Mouse (Mus musculus) cerebellum, adult 18-20 months (tissue): ENCODE measurements around the gene Khdc4.
"Not testable (repeated sequence)": the region's sequence is repeated elsewhere in the genome, so short reads cannot be mapped to it uniquely, and the experiment has no call there.

Source experiments
- DNase-seq, 2 experiments: peaks; one replicate each; pipeline ENCODE4 v3.0.0; 2021

The Khdc4 gene

DNA sequence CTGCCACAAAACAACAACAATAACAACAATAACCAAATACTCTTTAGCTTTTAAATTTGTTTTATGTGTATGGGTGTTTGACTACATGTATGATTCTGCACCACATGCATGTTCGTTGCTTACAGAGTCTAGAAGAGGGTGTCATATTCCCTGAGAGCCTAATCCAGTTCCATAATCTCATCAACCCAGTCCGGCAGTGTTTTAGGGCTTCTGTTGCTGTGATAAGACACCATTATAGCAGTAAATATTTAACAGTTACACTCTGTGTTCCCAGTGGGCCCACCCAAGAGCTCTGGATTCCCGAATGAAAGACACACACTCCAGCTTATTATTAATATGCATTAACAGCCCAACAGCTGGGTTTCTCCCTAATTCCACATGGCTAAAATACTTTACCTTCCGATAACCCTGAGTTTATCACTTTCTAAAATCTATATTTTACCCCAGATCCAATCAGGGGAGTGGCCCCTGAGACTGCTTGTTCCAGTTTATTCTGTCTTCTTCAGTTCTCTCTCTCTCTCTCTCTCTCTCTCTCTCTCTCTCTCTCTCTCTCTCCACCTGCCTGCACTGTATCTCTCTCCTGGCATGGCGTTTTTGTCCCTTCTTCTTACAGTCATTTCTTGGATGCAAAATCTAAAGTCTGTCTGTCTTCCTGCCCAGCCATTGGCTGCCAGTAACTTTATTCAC lies 27.0 kb upstream of the Khdc4 start:
- DNase-seq = no peak

DNA sequence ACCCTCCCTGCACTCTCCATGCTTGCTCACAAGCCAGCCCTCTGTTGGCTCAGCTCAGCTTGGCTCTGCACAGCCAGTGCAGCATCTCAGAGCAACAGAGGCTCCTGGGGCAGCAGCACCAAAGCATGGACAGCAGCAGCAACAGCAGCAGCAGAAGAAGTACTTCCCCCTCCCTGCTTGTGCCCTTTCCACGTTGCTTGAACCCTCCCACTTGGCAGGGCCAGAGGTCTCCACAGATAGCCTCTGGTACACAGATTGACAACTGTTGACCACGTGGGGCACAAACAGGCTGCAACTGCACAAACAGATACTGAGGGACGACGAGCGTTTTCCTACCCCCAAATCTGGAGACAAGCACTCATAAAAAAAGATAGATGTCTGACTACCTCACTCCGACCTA lies 25.8 kb upstream of the Khdc4 start:
- no peak for DNase-seq

DNA sequence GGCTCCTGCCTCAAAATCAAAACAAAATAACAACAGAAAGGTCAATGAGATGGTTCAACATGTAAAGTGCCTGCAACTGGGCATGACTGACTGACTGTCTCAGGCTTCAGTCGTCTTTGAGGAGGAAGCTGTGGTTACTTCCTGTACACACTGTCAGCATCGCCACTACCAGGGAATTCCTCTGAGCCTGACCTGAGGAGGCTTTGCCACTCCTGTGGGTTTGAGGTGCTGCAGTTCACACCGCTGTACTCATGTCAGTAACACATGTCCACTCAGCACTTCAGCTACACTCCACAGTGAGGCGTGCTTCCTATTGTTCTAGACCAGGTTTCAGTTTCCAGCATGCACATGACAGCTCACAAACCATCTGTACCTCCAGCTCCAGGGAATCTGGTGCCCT lies 21.5 kb upstream of the Khdc4 start:
- no peak for DNase-seq

- peak; percentile 80 to 82 for DNase-seq
Observed at GRCm38 (mm10) chr3:88677399-88677798, 8.2 kb upstream of the Khdc4 start.

GRCm38 (mm10) chr3:88683814-88684213 lies 1.8 kb upstream of the Khdc4 start:
- no peak for DNase-seq

DNA sequence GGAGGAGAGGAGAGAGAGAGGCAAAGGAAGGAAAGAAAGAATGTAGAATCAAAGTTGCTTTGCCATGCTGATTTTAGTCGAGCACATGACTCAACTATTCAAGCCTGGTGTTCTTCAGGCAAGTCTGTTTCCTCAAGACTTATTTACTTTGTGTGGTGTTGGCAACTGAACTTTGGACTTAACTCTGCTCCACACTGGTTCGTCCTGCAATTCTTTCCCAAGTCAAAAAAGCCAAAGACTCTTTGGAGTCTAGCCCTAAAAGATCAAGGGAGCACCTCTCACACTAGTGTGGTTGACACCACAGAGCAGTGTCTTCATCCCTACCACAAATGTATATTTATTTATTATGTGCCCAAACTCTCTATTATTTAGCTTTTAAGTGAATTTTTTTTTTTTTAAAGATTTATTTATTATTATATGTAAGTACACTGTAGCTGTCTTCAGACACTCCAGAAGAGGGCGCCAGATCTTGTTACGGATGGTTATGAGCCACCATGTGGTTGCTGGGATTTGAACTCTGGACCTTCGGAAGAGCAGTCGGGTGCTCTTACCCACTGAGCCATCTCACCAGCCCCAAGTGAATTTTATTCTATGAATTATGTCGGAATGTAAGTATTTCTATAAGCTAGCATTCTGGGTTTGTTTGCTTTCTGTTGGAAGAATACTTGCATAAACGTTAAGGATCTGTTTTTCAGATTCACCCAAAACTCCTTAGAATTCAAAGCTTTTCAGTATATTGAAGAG lies 1.2 kb upstream of the Khdc4 start:
- no peak for DNase-seq

DNA sequence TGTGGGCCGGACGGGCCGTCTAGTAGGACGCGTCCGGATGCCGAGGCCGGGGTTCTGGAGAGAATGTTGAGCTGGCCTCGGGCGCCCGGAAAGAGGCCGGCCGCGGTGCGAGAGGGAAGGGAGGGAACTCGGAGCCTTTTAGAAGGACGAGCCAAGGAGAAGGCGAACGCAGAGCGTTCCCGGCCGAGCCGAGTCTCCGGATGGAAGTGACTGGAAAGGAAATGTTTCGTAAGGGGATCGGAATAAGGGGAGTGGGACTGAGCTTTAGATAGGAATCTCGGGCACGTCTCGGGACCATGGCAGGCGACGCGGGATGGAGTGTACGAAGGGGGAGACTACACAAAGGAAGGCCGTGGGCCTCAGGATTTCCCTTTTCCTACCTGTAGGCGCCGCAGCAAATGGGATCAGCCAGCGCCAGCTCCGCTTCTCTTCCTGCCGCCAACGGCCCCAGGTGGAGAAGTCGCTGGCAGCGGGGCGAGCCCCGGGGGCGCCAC lies 402 bp downstream of the Khdc4 start:
- DNase-seq = peak; percentile 56 to 61

DNA sequence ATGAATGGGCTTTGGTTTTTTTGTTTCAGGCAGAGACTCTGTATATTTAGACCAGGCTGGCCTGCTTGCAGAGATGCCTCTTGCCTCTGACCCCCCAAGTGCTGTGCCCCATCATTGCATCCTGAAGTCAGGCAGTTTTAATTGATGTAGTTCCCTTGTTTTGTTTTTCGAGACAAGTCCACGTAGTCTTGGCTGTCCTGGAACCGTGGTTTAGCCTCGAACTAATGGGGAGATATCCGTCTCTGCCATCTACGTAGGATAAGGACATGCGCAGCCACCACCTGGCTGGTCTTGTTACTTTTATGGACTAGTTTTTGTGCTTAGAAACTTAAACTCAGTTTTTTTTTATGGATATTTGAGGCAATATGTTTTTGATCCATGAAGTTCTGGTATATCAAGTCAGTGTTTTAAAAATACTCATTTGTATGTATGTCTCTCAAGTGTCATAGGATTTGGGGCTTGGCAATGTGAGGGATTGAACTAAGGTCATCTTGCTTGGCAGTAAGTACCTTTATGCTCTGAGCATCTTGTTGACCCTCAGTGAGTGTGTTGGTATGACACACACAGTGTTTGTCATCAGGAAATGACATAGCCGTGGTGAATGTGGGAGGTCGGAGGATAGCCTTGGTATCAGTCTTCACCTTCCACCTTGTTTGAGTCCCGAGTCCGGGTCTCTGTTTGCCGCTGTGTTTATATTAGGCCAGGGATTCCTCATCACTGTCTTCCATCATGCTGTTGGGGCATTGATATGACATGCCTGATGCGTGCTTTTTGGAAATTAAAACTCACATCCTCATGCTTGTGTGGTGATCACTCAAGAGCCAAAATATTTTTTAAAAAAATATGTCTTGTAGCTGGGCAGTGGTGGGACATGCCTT lies 1.4 kb downstream of the Khdc4 start:
- peak in 1 of 2 experiments; percentile 8 for DNase-seq

DNA sequence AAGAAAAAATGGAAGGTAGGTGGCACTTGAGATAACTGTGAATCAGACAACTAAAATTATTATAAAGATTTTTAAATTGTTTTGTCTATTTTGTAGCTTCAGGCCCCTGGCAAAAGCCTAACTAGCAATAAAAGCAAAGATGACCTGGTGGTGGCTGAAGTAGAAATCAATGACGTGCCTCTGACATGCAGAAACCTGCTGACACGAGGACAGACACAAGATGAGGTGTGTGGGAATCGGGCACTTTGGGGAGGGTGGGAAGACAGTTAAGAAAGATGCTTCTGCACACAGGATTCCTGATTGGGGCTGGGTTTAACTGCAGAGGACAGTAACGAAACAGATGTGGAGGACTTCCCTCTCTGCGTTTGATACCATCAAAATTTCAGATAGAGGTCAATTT lies 3.5 kb downstream of the Khdc4 start:
- DNase-seq = no peak

GRCm38 (mm10) chr3:88695545-88695944 lies 9.9 kb downstream of the Khdc4 start:
- no peak for DNase-seq

- DNase-seq = no peak
Observed at GRCm38 (mm10) chr3:88698051-88698450, 12.4 kb downstream of the Khdc4 start.

DNA sequence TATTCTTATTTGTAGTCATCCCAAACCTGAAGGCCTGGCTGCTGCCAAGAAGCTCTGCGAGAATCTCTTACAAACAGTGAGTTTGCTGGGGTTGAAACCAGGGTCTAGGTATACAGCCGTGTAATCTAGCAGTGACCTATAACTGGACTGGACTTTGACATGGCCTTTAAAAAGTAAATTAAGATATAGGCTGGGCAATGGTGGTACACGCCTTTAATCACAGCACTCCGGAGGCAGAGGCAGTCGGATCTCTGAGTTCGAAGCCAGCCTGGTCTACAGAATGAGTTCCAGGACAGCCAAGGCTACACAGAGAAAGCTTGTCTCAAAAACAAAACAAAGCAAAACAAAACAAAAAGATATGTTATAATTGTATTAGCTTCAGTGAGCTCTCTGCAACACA lies 13.2 kb downstream of the Khdc4 start:
- no peak for DNase-seq

DNA sequence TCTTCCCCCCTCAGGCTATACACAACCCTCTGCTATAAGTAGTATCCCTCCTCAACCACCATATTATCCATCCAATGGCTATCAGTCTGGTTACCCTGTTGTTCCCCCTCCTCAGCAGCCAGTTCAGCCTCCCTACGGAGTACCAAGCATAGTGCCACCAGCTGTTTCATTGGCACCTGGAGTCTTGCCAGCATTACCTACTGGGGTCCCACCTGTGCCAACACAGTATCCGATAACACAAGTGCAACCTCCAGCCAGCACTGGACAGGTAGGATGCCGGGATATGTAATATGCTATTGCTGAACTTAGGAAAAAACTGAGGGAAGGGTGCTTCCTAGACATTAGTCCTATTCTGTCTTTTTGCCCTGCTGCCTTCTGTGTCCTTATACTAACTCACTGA lies 14.6 kb downstream of the Khdc4 start:
- DNase-seq = no peak

- DNase-seq = no peak
Observed at GRCm38 (mm10) chr3:88701222-88701621, 15.6 kb downstream of the Khdc4 start.

DNA sequence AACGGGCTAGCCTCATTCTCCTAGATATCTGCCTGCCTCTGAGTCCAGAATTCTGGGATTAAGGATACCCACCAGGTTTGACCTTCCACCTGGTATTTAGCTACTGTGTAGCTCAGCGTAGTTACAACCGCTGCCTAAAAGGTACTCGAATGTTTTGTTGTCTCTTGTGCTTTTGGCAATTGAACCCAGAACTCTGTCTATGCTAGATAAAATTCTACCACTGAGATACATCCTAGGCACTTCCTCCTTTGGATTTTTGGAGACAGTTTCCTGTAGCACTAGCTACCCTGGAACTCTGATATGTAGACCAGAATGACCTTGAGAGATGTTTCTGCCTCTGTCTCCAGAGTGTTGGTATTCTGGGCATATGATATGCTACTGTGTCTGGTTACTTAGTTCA lies 28.1 kb downstream of the Khdc4 start:
- no peak for DNase-seq

DNA sequence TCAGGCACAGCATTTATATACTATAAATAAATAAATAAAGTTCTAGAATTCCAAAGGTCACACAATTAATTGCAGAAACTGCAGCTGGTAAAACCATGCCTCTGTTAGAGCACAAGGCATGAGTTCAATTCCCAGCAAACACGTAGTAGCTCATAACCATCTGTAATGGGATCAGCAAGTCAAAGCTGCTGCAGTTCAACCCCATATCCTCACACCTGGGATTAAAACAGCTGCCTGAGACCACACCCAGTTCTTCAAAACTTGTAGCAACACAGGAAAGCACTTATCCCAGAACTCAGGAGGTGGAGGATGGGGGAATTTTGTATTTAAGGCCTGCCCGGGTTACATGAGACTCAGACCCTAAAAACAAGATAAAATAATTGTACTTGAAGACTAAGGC lies 29.1 kb downstream of the Khdc4 start:
- no peak for DNase-seq

GRCm38 (mm10) chr3:88715716-88716115 lies 30.1 kb downstream of the Khdc4 start:
- DNase-seq = not testable (repeated sequence)

- peak; percentile 78 to 86 for DNase-seq
Observed at GRCm38 (mm10) chr3:88716399-88717197, 31.0 kb downstream of the Khdc4 start, which contains the start of gene Rit1. Gene Rit1 (plus strand): TSS chr3:88716838.

GRCm38 (mm10) chr3:88717198-88717798 lies 31.7 kb downstream of the Khdc4 start:
- peak in 1 of 2 experiments; percentile 16 for DNase-seq

- DNase-seq = no peak
Observed at GRCm38 (mm10) chr3:88717831-88718230, 32.2 kb downstream of the Khdc4 start.

DNA sequence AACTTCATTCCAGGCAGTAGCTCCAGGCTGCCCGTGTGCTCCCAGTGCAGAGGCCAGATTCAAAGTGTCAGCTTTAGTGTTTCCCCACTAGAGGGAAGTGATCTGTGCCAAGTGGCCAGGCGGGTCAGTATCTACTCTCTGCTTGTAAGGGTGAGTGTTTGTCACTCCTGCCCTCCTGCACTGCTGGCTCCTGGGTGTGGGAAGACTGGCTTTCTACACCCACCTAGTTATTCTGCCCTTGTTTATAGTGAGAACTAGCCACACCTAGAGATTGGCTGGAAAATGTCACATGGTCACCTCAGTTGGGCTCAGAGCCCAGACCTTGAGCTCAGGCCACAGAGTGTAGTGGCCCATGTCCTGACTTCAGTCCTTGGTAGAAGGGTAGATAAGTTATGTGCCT lies 33.5 kb downstream of the Khdc4 start:
- peak; percentile 43 to 50 for DNase-seq

- DNase-seq = no peak
Observed at GRCm38 (mm10) chr3:88736556-88736955, 51.0 kb downstream of the Khdc4 start.
